Mouse (Mus musculus): ENCODE results near the gene Fbxl7. TPM values are rescaled to one million over a fixed set of nuclear protein-coding genes. Genes with fewer than 3 reads are reported as not detected.
A peak's percentile ranks its signal among the peaks of the same experiment; 100 is the strongest.

The Fbxl7 gene
- total RNA-seq (2014; rRNA removed) (3.6 and 7.1 TPM in 2 replicates), polyA plus RNA-seq (2015; fragmentation: Nextera tagmentation; extraction: Ambion mirVana) (1.4 and 2.5 TPM in 2 replicates)

DNA sequence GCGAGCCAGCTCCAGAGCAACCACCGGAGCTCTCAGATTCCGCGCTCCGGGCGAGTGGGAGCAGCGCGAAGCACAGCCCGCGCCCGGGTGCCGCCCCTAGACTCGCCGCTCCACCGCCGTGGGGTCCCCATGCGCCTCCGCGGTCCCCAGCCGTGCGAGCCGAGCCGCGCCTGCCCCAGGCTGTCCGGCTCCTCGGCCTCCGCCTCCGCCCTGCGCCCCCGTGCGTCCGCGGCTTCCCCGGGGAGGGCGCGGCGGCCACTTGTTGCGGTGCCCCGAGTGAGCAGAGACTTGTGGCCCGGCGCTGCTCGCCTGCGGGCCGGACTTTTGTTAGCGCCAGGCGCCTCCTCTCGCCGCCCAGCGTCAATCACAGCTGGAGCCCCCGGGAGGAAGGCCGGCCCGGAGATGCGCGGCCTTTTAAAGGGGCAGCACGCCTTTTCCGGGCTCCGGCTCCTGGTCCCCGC lies at the start of gene Fbxl7:
Gene Fbxl7, minus strand, starts transcription at position 330 of the 461 bp plus-strand sequence.
- peak within 1 kb of the TSS; percentile 73 for H3K4me3 ChIP-seq (ENCODE audit: low read depth, low read length)
- ATAC-seq: peak; percentile 91
- WGBS: 2% methylated on average over 54 of the region's 58 CpGs

DNA sequence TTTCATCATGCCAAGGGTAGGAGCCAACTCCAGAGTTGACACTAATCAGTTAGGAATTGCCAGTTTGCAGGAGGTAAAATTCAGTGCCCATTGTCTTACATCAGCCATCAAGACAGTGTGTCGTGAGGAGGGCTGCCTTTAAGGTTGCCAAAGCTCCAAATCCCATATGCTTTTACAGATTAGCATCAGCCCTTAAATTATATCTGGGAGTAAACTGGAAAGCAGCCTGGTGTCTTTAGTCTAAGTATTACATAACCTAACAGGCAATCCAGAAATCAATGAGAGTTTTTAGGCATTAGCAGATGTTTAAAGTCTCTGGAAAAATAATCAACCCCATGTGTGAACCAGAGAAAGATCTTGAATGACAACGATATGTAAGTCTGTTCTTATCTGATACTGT lies 26.6 kb upstream of the Fbxl7 start:
- no peak for ATAC-seq
- no peaks in the 10 kb centered on the region for H3K27me3 ChIP-seq (ENCODE audit: insufficient read depth, low read length)
- no peak overlapping the region for H3K4me3 ChIP-seq (ENCODE audit: low read depth, low read length)
- no peaks in the 10 kb centered on the region for H3K36me3 ChIP-seq (ENCODE audit: insufficient read depth)
- no peak overlapping the region for H3K9ac ChIP-seq
- 0 out of 2 replicates have a peak, but pooled peaks cover 6% of the 10 kb centered on the region for H3K9me3 ChIP-seq (ENCODE audit: low read length)
- no peaks in the 10 kb centered on the region for H3K4me1 ChIP-seq (ENCODE audit: insufficient read depth)
- DNase-seq: no peak
- TF ChIP-seq CTCF (IDR thresholded peaks at IDR 0.05; ENCODE audit: low read depth): no peak
- H3K27ac ChIP-seq (ENCODE audit: low read depth, low read length): no peak overlapping the region
- 66% methylated on average over 2 of the region's 2 CpGs for WGBS
- no peak overlapping the region for H3K4me2 ChIP-seq (ENCODE audit: low read depth)

More for the DNA sequence above, at the start of gene Fbxl7:
- H3K9ac ChIP-seq: peak within 1 kb of the TSS; percentile 68
- peak within 1 kb of the TSS; percentile 96 for H3K4me2 ChIP-seq (ENCODE audit: low read depth)
- H3K36me3 ChIP-seq (ENCODE audit: insufficient read depth): no peaks in the 10 kb centered on the region
- 0 out of 2 replicates have a peak, but pooled peaks cover 6% of the 10 kb centered on the region for H3K4me1 ChIP-seq (ENCODE audit: insufficient read depth)
- peak within 1 kb of the TSS; percentile 57 for H3K27ac ChIP-seq (ENCODE audit: low read depth, low read length)
- TF ChIP-seq CTCF (IDR thresholded peaks at IDR 0.05; ENCODE audit: low read depth): peak; percentile 36
- no peaks in the 10 kb centered on the region for H3K9me3 ChIP-seq (ENCODE audit: low read length)
- no peaks in the 10 kb centered on the region for H3K27me3 ChIP-seq (ENCODE audit: insufficient read depth, low read length)
- DNase-seq: peak; percentile 74

DNA sequence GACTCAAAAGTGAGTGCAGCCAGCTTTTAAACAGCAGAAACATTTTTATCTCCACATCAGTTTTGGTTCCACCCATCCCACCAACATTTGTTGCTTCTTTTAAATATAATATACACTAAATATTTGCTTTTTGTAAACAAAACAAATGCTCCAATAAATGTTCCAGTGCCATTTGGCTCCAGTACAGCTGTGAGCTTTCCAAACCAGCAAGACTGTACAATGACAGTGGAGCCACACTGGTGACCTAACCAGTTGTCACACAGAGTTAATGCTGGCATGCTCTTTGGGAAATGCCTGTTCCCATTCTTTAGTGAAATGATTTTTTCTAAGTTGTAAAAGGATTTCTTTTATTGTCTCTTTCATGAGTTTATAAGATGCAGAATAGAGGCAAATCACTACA lies 18.0 kb upstream of the Fbxl7 start:
- no peak for TF ChIP-seq CTCF (IDR thresholded peaks at IDR 0.05; ENCODE audit: low read depth)
- Histone ChIP-seq H3K27me3 (ENCODE audit: insufficient read depth, low read length) (no peaks in the 10 kb centered on the region), H3K27ac (ENCODE audit: low read depth, low read length) (no peak overlapping the region), H3K9ac (no peak overlapping the region), H3K4me3 (ENCODE audit: low read depth, low read length) (no peak overlapping the region), H3K36me3 (ENCODE audit: insufficient read depth) (no peaks in the 10 kb centered on the region), H3K4me2 (ENCODE audit: low read depth) (no peak overlapping the region), H3K4me1 (ENCODE audit: insufficient read depth) (no peaks in the 10 kb centered on the region), H3K9me3 (ENCODE audit: low read length) (no peaks in the 10 kb centered on the region)
- ATAC-seq (no peak), DNase-seq (no peak)

DNA sequence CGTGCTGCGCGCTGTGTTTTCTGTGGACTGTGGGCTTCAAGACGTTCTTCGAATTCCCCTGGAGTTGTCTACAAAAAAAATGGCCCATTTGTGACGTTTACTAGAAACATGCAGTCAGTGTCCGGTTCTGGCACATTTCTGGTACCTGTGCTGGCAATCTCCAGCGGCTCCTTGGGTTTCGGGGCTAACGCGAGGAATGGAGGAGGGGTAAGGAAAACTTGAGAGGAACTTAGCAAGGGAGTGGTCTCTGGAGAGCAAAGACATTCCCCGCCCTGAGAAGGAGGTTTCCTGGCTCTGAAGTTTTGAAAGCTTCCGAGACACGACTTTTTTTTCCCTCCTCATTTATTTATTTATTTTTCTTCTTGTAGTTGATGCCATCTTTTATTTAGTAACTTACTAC lies 381 bp upstream of the Fbxl7 start:
- H3K36me3 ChIP-seq (ENCODE audit: insufficient read depth): no peaks in the 10 kb centered on the region
- H3K4me3 ChIP-seq (ENCODE audit: low read depth, low read length): peak overlapping the region; percentile 73
- ATAC-seq: no peak
- peak overlapping the region; percentile 96 for H3K4me2 ChIP-seq (ENCODE audit: low read depth)
- peak overlapping the region; percentile 57; the same call in 1 of the 2 replicates for H3K27ac ChIP-seq (ENCODE audit: low read depth, low read length)
- TF ChIP-seq CTCF (IDR thresholded peaks at IDR 0.05; ENCODE audit: low read depth): no peak
- DNase-seq: no peak
- H3K9ac ChIP-seq: peak overlapping the region; percentile 68
- 0 out of 2 replicates have a peak, but pooled peaks cover 6% of the 10 kb centered on the region for H3K4me1 ChIP-seq (ENCODE audit: insufficient read depth)
- WGBS: under 1% methylated on average over 14 of the region's 14 CpGs
- H3K9me3 ChIP-seq (ENCODE audit: low read length): no peaks in the 10 kb centered on the region
- H3K27me3 ChIP-seq (ENCODE audit: insufficient read depth, low read length): no peaks in the 10 kb centered on the region

DNA sequence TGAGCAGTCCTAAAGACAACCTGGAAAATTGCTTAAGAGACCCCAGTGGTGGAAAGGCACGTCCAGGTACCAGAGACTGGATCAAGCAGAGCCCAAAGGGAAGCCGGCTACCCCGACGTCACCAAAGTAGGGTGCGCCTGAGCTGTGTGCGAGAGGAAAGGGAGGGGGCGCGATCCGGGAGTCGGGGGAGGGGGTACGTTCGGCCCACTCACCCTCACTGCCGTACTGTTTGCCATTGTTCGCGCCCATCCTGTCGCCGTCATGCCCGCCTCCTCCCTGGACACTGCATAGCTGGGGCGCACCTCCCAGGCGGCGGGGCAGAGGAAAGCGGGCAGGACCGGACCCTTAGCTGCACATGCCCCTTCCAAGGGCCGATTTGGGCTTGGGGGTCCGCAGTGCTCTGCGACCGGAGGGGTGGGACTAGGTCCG lies 565 bp downstream of the Fbxl7 start:
- TF ChIP-seq CTCF (IDR thresholded peaks at IDR 0.05; ENCODE audit: low read depth): peak; percentile 2; the same call in 1 of the 2 replicates
- H3K27me3 ChIP-seq (ENCODE audit: insufficient read depth, low read length): no peaks in the 10 kb centered on the region
- DNase-seq: no peak
- peak; percentile 75 for ATAC-seq
- 0 out of 2 replicates have a peak, but pooled peaks cover 6% of the 10 kb centered on the region for H3K4me1 ChIP-seq (ENCODE audit: insufficient read depth)
- H3K36me3 ChIP-seq (ENCODE audit: insufficient read depth): no peaks in the 10 kb centered on the region
- H3K27ac ChIP-seq (ENCODE audit: low read depth, low read length): peak overlapping the region; percentile 57
- H3K9me3 ChIP-seq (ENCODE audit: low read length): no peaks in the 10 kb centered on the region
- peak overlapping the region; percentile 68 for H3K9ac ChIP-seq
- peak overlapping the region; percentile 96 for H3K4me2 ChIP-seq (ENCODE audit: low read depth)
- H3K4me3 ChIP-seq (ENCODE audit: low read depth, low read length): peak overlapping the region; percentile 73
- under 1% methylated on average over 27 of the region's 28 CpGs for WGBS

DNA sequence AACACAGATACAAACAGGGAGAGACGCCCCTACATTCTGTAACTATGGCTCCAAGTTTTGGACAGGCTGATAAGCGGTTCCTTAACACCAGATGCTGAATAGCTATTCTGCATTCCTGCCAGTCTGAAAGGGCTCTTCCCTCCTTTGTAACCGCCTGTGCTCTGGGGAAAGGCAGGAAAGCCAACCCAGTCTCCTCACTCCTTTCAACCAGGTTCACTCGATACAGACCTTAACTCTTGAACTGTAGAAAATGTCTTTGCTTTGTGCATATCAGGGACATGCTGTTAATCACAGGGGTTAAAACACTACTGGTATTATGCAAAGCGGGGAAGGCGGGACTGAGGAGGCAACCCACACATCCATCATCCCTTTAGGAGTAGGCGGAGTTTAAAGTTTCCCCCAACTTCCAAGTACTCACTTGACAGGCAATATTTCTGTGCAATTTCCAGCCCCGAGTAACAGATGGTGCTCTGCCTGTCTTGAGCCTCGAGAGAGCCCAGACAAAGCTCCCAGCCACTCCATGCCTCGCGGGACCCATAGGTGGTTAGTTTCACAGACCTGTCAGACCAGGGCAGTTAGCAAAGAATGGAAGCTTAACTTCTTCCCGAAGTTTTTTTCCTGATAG lies 1.2 kb downstream of the Fbxl7 start:
- ATAC-seq (no peak), DNase-seq (no peak)
- no peaks in the 10 kb centered on the region for H3K36me3 ChIP-seq (ENCODE audit: insufficient read depth)
- H3K4me3 ChIP-seq (ENCODE audit: low read depth, low read length): peak overlapping the region; percentile 73
- WGBS: 2% methylated on average over 12 of the region's 12 CpGs
- no peak overlapping the region for H3K27ac ChIP-seq (ENCODE audit: low read depth, low read length)
- H3K4me1 ChIP-seq (ENCODE audit: insufficient read depth): 0 out of 2 replicates have a peak, but pooled peaks cover 6% of the 10 kb centered on the region
- H3K9me3 ChIP-seq (ENCODE audit: low read length): no peaks in the 10 kb centered on the region
- TF ChIP-seq CTCF (IDR thresholded peaks at IDR 0.05; ENCODE audit: low read depth): no peak
- H3K27me3 ChIP-seq (ENCODE audit: insufficient read depth, low read length): no peaks in the 10 kb centered on the region
- H3K9ac ChIP-seq: no peak overlapping the region
- peak overlapping the region; percentile 96 for H3K4me2 ChIP-seq (ENCODE audit: low read depth)

DNA sequence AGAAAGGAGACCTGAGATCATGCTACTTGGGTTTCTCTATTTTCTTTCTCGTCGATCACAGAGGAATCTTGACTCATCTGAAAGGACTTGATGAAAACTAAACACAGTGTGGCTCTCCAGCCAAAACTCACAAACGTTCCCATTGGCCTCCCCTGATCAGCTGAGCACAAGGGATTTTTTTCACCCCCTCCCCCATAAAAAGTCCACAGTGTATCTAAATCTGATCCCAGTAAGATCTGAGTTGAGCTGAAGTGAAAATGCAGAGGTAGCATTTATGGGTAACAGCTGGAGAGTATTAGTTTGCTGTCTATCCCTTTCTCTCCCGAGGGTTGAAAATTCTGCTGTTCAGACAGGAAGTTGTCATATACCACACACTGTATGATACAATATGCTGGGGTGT lies 2.2 kb downstream of the Fbxl7 start:
- WGBS: 45% methylated on average over 4 of the region's 4 CpGs

More for the DNA sequence above, 2.2 kb downstream of the Fbxl7 start:
- H3K27ac ChIP-seq (ENCODE audit: low read depth, low read length): no peak overlapping the region
- H3K9me3 ChIP-seq (ENCODE audit: low read length): no peaks in the 10 kb centered on the region
- H3K9ac ChIP-seq: no peak overlapping the region
- H3K27me3 ChIP-seq (ENCODE audit: insufficient read depth, low read length): no peaks in the 10 kb centered on the region
- 0 out of 2 replicates have a peak, but pooled peaks cover 6% of the 10 kb centered on the region for H3K4me1 ChIP-seq (ENCODE audit: insufficient read depth)
- TF ChIP-seq CTCF (IDR thresholded peaks at IDR 0.05; ENCODE audit: low read depth): no peak
- no peaks in the 10 kb centered on the region for H3K36me3 ChIP-seq (ENCODE audit: insufficient read depth)
- no peak for ATAC-seq
- H3K4me3 ChIP-seq (ENCODE audit: low read depth, low read length): no peak overlapping the region
- H3K4me2 ChIP-seq (ENCODE audit: low read depth): no peak overlapping the region
- DNase-seq: no peak
